Mouse (Mus musculus) 3T3-L1 (cell line): ENCODE results near the gene Exoc4.
A peak's percentile ranks its signal among the peaks of the same experiment; 100 is the strongest.

Experiments
- DNase-seq: peaks from one replicate; pipeline ENCODE4 v3.0.0-alpha.2; 2015; ENCODE audit warnings: low read depth, low spot score

Exoc4 gene

DNA sequence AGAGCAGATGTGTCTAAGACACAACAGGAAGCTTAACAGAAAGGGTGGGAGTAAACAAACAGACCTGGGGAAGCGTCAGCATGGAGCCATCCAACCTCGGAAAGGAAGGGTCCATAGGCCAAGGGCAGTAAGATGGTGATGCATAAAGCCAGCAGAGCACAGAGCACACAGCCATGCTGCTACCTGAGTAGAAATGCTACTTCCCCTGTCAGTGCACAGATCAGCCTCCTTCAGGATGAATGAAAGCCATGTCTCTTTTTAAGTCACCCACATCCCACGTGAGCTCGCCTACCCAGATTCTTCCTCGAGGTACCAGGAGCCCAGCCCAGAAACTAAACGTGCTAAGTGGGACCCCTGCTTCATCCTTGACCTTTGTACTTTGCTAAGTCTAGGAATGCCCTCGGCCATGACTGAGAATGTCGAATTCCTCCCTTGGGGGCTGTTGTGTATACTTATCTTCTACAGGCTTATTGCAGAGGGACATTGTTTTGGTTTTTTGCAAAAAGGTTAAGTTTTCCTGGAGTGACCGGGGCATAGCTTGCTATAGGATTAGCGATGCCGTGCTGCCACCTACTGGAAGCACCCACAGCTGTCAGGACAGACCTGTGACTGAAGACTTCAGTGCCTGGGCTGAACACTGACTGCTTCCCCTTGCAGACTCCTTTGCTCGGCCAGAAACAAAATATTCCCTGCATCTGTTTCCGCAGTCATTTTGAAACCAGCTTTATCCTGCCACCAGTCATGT, 680.6 kb downstream of the Exoc4 start:
- DNase-seq = peak; percentile 90

DNA sequence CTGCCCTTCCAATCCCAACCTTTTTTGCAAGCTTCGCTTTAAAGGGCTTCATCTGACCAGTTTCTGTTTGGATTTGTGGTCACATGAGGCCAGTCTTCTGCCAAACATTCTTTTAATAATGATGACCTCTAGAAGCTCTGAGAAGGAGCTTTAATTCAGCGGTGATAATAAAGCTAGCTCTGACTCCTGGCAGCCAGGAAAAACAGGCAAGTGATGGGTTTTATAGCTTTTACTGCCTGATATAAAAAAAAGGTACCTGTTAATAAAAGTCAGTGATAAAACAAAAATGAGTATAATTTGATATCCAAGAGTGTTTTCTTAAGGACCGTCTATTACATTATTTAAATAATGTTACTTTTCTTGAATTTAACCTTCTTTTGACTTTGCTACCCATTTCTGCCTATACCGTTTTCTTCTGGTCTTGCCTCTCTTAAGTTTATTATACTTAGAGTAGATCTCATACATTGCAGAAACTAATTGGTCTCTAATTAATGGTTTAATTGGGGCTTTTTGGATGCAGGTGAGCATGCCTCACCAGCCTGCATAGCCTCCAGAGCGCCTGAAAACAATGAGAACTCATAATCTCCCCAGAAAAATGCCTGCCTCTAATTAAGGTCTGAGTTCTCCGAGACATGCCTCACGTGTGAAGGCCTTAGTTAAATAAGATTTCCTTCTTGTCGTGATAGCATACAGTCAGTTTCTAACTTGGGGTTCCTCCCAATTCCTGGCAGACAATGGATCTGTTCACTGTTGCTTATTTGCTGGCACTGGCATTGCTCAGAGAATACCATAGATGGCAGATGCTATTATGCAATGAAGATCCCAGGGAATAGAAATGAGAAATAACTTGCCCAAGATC, 681.4 kb downstream of the Exoc4 start:
- DNase-seq = no peak

DNA sequence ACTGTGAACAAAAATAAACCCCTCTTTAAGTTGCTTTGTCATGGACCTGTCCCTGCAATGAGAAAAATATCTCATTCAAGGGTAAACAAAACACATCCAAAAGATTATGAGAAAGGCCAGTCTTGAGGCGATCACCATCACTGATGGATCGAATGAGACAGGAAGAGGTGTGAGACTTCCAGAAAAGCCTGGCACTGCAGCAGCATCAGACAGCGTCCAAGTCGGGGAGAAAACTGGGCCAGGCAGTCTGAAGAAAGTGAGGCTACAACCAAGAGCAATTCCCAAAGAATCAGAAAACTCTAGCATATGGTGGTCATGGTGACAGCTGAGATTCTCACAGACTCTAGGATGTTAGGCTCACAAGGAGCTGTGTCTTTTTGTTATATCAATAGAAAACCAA, 689.0 kb downstream of the Exoc4 start:
- DNase-seq = no peak

DNA sequence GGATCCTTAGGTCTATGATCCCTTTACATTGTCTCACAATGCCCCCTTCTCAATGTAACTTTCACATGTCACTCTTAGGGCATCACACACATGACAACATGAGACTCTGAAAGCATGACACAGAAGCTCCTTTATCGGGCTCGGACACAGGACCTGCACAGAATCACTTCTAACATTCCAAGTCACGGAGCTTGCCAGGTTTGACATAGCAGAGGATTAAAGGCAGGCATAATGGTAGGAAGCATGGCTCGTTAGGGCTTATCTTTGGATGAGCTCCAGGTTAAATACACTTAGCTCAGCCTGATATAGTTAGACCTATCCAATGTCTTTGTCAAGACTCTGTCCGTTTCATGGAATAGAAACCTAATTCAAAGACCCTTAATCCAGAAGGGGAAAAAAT, 690.3 kb downstream of the Exoc4 start:
- DNase-seq = no peak

DNA sequence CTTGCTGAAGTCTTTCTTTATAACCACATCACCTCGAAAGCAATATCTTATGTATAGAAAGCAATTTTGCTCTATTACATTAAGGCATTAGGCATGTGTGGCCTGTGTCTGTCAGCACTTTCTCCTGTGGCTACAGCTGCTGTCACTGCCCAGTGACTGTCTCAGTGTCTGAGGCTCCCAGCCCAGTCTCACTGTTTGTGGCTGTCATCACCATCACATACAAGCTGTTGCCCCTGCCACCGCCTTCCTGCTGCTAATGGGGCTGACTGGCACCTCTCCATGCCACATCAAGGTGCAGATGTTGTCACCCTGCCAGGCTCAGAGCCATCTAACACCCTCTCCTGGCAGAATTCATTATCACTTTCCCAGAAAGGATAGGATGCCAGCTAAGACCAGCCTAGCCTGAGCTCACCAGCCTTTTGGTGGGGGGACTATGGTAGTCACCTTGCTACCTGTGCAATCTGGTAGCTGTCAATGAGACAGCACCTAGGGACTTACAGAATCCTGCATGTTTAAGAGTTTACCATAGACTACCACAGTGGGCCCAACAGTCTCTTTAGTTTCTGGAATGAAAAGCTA, 698.1 kb downstream of the Exoc4 start:
- DNase-seq = peak; percentile 34

DNA sequence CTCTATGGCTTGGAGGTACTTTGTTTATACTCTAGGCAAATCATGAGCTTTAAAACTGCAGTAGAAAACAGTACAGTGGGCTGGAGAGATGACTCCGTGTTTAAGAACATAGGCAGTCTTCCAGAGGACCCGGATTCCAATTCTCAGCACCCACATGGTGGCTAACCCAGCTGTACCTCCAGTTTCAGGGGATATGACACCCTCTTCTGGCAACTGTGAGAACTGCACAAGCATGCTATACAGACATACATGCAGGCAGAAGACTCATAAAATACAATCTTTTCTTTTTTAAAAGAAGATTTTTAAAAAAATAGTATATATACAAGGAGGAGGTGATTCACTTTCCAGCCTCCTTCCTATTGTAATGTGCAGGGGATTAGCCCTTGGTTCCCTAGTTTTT, 701.2 kb downstream of the Exoc4 start:
- DNase-seq = peak; percentile 19

DNA sequence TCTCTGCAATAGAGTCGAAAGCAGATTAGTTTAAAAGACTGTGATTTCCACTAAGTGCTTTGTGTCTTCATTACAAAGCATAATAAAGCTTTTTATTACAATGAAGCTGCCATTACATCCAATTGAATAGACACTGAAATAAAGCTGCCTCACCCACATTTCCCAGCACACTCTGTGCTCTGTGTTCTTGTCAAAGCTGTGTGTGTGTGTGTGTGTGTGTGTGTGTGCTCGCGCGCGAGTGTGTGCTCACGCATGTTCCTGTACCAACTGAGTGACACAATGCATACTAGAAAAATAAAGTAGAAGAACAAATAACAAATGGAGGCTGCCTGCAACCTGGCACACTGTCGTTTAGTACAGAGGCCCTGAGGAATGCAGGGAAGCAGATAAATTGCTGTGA, 706.6 kb downstream of the Exoc4 start:
- no peak for DNase-seq

DNA sequence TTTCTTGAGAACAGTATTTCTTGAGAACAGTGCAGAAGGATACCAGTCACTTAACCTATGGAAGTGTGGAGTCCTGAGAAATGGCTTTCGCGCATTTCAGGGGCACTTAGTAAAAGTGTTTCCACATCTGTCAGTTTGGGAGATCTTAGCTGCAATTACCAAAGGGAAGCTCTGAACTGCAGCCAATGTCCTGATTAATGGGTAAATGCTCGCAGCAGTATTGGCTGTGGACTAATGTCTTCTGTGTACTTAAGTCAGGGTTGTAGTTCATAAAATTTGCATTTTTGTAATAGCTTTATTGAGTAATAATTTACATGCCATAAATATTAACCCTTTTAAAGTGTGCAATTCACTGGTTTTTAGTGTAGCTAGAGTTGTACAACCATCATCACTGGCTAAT, 709.4 kb downstream of the Exoc4 start:
- no peak for DNase-seq

DNA sequence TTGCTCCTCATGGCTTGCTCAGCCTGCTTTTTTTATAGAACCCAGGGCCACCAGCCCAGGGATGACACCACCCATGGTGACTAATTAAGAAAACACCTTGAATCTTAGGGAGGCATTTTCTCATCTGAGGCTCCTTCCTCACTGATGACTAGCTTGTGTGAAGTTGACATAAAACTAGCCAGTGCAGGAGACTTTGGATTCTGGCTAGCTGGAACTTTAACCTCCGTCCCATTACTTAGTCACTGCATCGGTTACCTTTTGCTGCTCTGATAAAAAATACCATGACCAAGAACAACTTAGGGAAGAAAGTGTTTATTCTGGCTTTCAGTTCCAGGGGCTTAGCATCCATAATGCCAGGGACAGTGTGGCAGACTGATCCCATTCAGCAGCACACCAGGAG, 711.9 kb downstream of the Exoc4 start:
- DNase-seq = no peak

DNA sequence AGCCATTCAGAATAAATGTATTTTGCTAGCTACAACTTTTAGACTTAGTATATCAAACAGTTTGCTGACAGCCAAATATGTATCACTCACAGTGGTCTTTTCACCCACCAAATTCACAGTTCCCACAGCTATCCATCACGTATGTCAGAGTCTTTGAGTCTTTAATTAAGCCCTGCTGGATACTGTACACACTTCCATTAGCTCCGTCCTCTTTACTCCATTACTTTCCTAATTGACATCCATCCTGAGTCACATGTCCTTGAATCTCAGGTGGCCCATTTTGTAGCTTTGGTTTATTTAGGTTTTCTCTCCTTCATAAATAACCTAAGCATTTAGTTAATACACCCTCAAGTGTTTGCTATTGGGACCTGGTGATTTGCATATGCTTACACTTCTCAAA, 714.2 kb downstream of the Exoc4 start:
- no peak for DNase-seq

DNA sequence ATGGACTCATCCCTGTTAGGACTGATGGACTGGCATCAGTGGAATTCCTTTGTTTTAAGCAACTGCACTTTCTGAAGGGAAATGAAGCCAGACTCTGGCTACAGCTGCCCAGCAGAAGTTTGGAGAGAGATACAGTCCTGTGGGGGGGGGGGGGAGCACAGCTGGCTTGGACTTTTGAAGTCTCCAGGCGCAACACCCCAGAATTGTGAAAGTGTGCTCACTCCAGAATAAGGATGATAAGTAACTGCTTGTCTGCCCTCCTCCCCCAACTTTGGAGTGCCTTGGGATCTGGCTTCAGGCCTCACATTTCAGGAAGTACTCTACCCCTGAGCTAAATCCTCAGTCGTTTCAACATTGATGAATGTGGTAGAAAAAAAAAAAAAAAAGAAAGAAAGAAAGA, 716.7 kb downstream of the Exoc4 start:
- DNase-seq = peak; percentile 20

DNA sequence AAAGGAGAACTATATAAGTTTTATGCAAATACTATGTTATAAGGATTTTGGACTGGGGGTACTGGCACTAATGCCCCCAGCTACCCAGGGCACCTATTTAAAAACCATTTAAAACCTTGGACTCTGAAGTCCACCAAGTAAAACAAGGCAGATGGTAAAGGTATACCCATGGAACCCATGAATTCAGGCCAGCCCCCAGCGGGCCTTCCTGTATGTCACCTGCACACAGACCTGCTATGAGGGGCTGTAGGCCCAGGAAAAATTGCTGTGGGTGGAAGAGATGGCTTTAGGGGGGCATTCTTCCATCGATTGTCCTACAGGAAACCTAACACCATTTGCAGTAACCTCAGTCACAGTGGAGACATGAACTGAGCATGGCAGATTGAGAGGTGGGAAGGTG, 719.9 kb downstream of the Exoc4 start:
- DNase-seq = no peak

DNA sequence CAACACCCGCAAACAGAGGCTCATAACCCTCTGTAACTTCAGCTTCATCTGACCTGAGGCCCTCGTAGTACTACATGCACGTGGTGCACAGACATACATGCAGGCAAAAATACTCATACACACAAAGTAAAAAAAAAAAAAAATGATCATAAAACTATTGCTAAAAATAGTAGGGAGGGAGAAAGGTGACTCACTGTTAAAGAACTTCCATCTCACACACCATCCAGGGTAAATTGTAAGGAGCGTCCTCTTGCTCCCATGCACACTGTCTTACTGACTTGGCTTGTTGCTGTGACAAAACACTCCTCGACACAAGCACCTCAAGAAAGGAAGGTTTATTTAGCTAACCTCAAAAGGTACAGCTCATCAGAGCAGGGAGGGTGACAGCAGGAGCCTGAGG, 723.9 kb downstream of the Exoc4 start:
- DNase-seq = peak; percentile 73

DNA sequence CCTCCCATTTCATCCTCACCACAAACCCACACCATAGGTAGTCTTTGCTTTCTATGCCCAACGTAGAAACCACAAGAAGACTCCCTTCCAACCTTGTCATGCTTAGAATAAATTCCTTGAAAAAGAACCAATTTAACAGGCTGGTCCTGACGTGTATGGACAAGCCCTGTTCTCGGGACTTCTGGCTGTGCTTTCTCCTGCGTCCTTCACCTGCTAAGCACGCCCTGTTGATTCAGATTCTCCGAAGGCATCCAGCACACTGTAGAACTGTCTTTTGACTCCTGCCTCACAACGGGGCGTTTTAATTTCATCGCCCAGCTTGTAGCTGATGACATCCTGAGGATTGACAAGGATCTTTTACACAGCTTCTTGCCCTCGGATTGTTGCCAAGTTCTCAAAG, 727.7 kb downstream of the Exoc4 start:
- DNase-seq = no peak

DNA sequence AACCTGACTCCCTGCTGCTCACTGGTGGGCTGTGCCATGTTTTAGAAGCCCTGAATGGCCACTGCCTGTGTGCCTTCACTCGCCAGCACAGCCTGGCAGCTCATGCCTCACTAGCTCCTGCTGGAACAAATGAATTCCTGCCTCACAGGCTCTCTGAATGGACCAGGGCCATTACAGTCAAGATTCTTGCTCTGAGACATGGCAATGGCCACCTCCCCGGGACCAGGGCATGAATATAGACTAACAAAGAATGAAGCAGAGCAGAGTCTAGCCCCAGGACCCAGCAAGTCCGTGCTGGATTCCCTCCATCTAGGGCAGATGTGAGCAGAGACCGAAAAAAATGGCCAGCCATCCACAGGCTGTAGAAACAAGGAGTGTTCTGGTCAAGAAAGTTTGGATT, 728.6 kb downstream of the Exoc4 start:
- no peak for DNase-seq

DNA sequence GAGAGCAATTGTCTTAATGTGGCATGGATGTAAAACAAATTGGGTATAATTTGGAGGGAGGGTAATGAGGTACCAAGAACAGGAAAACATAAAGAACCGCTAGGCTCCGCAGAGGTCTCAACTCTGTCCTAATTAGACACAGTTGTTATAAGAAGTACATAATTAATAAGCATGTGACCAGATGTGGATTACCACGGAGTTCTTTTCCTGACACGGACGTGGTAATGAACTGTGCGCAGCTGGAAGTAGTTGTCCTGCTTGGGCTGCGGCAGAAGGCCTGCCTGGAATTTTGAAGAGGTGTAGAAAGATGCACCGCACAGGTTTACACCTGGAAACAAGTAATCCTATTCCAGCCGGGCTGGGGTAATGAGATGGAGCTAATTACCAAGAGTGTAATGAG, 729.0 kb downstream of the Exoc4 start:
- no peak for DNase-seq

DNA sequence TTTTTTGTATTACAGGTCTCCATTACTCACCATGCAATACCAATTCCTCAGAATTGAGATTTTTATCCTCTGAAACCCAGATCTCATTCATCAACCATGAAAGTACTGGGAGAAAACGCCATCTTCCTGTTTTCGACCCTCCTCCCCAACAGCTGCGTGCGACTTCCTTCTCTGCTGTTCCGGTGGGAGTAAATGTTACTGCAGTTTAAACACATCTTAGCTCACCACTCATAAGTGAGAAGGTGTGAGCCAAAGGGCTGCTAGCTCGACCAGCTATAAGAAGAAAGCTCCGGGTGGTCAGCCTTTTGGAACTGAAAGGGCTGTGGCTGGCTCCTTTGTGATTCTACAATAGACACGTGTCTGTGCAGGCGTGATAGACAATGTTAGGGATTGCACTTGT, 733.8 kb downstream of the Exoc4 start:
- DNase-seq = no peak

DNA sequence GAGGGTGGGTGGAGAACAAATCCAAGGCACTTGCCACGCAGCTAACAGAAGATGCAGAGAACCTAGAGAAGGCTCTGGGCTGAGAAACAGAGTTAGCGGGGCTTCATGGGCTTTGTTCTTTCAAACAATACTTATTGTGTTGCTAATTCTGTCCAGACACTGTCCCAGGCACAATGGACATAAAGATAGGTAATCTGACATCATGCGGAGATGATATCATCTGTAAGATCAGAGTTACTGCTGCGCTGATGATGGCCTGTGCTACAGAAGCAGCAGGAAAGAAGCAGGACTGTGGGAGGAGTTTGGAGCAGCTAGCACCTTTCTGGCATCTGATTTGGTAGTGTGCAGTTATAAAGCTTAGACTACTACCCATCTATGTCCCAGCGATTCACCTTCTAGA, 738.2 kb downstream of the Exoc4 start:
- no peak for DNase-seq

DNA sequence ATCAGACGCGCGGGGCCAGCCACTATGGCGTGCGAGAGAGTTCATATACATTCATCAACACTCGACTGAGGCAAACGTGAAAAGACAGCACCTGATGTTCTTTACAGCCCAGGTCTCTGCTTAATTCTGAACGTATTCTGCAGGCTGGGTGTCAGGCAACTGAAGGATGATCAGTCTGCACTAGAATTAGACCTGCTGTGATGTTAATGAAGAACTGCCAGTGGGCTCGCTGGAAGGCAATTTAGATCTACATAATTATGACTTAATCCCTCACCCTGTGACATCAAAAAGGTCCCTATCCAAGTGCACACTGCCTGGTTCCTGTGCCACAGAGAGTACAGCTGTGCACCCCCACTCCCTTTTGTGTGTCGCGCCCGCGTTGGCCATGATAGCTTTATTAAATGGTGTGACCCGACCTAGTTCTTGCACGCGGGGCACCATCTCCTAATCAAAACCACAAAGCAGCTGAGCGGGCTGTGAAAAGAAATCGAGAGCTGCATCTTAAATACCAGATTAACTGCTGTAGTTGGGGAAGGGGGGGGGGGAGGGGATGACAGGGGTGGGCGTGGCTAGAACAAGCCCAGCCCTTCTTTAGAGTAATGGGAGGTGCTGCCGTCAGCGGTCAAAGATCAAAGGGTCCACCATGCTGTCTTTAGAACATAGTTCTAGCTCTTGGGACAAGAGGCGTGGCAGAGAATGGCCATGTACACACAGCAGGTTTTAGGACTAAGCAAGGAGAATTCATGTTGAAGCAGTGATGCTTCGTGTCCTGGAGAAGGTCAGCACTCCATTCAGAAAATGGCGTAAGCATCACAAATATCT, 743.5 kb downstream of the Exoc4 start:
- no peak for DNase-seq

DNA sequence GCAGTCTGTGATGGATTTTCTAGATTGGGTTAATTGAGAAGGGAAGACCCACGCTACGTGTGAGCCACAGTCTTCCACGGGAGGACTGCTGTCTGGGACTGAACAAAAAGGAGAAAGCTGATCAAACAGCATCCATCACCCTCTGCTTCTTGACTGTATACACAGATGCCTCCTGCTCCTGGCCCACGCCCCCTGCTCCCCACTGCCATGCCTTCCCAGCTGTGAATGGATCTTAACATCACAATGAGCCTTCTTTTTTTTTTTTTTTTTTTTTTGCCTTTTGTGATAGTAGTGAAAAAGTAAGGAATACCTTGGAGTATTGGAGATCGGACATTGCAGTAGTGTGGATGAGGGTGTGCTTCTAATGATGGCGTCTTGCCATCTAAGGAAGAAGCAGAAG, 745.0 kb downstream of the Exoc4 start:
- no peak for DNase-seq

DNA sequence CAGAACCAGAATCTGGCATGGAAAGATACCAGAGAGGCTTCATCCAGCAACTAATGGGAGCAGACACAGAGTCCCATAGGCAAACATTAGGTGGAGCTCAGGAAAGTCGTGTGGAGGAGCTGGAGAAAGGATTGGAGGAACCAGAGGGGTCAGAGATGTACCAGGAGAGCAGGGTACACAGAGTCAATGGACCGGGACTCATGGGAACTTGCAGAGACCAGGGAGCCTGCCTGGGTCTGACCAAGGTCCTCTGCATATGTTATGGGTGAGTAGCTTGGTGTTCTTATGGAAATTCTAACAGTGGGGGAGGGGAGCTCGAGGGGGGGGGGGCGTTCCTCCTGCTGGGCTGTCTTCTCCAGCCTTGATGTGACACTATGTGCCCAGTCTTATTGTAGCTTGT, 749.7 kb downstream of the Exoc4 start:
- DNase-seq = no peak

DNA sequence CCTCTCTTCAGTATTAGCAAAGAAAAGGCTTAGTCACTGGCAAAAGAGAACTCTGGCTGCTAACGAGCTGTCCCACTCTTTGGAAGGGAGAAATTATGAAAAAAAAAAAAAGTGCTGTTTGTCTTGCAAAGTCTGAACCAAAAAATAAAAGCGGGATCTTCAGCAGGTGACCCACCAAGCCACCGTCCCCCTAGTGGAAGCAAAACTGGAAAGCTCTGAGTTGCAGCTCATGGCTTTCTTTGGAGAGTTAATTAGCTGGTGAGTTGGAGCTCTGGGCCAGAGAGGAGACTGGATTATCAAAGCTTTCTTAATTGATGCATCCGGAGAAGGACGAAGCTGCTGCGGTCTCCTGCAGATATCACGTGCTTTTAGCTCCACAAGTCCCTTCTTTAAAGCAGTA, 750.6 kb downstream of the Exoc4 start:
- DNase-seq = no peak
